Mouse (Mus musculus) left cerebral cortex, postnatal 36 days (tissue): Measurements from ENCODE around the gene Slc9a3. TPM values are rescaled to one million over a fixed set of nuclear protein-coding genes. Genes with fewer than 3 reads are reported as not detected.
A peak's percentile ranks its signal among the peaks of the same experiment; 100 is the strongest.

Experiments used
- DNase-seq, 2 experiments: peaks; one replicate each; pipeline ENCODE4 v3.0.0; 2021 to 2022; ENCODE audit warnings: low spot score in 2 of 2, mixed read lengths in 1 of 2
- intact Hi-C: fragments of 180-260 bp; cut with DNase I; formaldehyde crosslinking; loops from one replicate; pipeline ENCODE4 v1.15.1; 2025
- total RNA-seq, 2 experiments: library from RNA; stranded (reverse); gene quantifications; 2 replicates each; pipeline ENCODE4 v1.2.3; 2021

The Slc9a3 gene
- total RNA-seq = 1 to 10 TPM; 1.4 to 2.4 TPM

- peak; percentile 12 to 18 for DNase-seq
- intact Hi-C loops = no loop called here
These were observed at the start of gene Slc9a3 for GRCm38 (mm10) chr13:74121141-74121602. Gene Slc9a3 (plus strand): TSS chr13:74121457.

- no peak for DNase-seq
- intact Hi-C loops = no loop called here
These were observed 49.5 kb upstream of the Slc9a3 start for GRCm38 (mm10) chr13:74071714-74072113.

DNA sequence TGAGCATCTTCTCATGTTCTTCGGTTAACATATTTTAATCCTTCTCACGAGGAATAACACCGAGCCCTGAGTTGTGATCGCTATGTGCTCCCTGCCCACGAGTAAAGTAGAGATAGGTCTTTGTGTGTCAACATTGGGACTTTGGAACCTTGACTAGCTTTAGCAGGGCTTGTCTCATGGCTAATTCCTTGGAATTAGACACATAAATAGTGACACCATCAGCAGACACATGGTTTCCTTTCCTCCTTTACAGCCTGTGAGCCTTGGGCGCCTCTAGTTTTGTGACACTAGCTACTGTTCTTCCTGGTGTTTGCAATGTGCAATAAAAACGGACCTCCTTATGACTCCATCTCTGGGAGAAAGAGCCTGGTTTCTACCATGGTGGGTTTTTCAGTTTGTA is 47.9 kb upstream of the Slc9a3 start:
- intact Hi-C loops = no loop called here
- no peak for DNase-seq

GRCm38 (mm10) chr13:74090265-74090664 is 31.0 kb upstream of the Slc9a3 start:
- intact Hi-C loops = no loop called here
- no peak for DNase-seq

- DNase-seq = no peak
- intact Hi-C loops = loop anchor here (2.0 kb wide), 1 partner anchor 205 kb away; no protein-coding TSS in a partner anchor
These were observed 25.3 kb upstream of the Slc9a3 start for GRCm38 (mm10) chr13:74095936-74096335.

- intact Hi-C loops = loop anchor here (2.0 kb wide), 1 partner anchor 204 kb away; no protein-coding TSS in a partner anchor
- DNase-seq = peak; percentile 45 to 52
These were observed 24.4 kb upstream of the Slc9a3 start for GRCm38 (mm10) chr13:74096715-74097363.

DNA sequence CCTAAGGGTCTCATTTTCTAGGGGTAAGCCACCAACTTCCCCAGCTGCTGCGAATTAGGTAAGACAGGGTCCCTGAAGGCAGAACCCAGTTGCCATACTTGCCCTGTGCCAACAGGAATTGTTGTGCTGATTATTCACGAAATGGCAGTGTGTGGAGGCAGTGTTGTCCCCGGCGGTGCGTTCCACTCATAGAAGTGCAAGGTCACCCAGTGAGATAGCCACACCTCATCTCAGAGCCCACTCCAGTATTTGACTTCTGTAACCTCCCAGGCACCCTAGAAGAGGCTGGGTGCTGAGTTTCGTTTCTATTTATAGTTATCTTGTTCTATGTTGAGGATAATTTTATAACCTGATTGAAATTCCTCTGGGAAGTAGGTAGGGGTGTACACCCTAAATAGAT is 22.3 kb upstream of the Slc9a3 start:
- intact Hi-C loops = no loop called here
- DNase-seq = no peak

GRCm38 (mm10) chr13:74102108-74102830 is 19.0 kb upstream of the Slc9a3 start:
- DNase-seq = no peak
- intact Hi-C loops = no loop called here

- intact Hi-C loops = no loop called here
- DNase-seq = no peak
These were observed 18.2 kb upstream of the Slc9a3 start for GRCm38 (mm10) chr13:74102831-74103582.

DNA sequence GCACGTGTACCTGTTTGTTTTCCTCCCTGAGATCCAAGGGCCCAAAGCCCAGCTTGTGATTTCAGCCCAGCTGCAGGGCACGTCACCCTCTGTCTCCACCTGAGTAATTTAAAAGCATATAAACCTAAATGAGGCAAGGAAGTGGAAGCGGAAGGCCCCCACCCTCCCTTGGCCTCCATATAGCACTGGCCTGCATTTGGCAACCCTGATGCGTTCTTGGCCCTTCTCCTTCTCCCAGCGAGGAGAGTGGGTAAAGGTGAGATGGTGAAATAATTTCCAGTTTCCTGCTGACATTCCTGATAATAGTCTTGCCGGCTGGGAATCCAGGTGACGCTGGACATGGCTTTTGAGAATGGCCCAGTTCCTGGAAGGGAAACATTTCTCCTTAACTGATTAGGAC is 16.8 kb upstream of the Slc9a3 start:
- no peak for DNase-seq
- intact Hi-C loops = no loop called here

- DNase-seq = no peak
- intact Hi-C loops = no loop called here
These were observed 13.8 kb upstream of the Slc9a3 start for GRCm38 (mm10) chr13:74107410-74107809.

- no peak for DNase-seq
- intact Hi-C loops = no loop called here
These were observed 8.7 kb upstream of the Slc9a3 start for GRCm38 (mm10) chr13:74112593-74112992.

GRCm38 (mm10) chr13:74113626-74114191 is 7.5 kb upstream of the Slc9a3 start:
- no peak for DNase-seq
- intact Hi-C loops = no loop called here

DNA sequence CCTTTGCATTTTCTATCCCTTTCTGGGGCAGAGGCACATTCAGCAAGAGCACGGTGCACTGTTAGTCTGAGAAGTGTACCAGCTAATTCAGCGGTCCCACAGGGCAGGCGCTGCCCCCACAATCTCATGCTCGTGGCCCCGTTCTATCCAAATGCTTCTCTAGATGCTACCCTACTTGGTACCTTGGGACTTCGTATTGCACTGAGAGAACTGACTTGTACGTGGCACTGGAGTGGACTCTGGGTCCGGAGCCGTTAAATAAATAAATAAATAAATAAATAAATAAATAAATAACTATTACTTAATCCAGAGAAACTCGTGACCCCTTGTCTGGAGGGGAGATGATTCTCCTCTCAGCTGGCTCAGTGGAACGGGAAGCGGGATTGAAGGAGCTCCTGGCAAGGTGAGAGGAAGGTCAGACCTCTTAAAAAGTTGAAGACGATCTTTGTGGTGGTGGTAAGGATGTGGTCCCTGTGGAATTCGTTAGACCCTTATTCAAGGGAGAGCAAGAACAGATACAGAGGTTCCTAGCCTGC is 606 bp downstream of the Slc9a3 start:
- intact Hi-C loops = no loop called here
- no peak for DNase-seq

DNA sequence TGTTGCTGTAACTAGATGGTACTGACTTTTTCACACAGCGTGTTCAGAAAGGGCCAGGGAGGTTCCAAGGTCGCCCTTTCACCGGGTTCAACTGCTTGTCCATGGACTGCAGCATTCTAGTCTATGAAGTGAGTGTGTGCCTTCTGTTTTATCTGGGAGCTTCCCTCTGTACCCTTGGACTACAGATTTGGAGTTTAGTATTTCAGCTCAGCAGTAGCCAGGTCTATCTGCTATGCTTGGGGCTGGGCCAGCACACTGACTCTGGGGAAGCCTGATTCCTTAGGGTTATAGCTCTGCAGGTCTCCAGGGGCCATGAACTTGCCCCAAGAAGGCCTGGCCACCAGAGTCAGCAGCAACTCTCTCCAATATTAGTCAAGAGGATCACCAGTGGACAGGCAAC is 1.4 kb downstream of the Slc9a3 start:
- intact Hi-C loops = no loop called here
- DNase-seq = no peak

DNA sequence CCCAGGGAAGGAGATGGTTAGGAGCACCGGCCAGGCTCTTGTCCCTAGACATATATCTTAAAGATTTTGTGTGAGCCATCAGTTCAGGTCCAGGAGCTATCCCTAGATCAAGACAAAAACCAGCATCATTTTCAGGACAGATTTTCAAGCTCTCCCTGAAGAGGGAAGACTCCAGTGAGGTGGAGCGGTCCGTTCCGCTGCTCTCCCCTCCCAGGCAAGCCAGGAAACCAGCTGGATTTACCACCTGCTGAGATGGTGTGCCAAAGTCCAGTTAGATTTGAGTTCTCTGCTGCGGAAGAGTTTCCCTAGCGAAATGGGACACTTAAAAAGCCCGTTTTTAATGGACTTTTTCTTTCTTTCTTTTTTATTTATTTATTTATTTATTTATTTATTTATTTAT is 6.3 kb downstream of the Slc9a3 start:
- intact Hi-C loops = no loop called here

DNA sequence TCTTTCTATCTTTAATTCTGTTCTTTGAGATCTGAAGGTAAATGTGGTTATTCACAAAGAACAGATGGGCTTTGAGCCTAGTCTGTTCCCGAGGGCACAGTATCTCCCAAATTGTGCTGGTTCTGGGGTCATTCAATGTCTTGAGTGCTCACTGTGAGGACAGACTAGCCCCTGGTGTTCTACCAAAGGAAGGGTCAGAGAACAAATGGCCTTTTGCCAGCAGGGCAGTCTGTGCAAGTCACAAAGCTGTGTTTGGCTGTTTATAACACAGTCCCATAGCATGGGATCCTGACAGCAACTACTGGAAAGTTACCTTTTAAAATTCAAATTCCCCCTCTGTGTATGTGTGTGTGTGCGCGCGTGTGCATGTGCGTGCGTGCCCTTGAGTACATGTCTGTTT is 8.7 kb downstream of the Slc9a3 start:
- no peak for DNase-seq
- intact Hi-C loops = no loop called here

More for the DNA sequence above, 6.3 kb downstream of the Slc9a3 start:
- DNase-seq = no peak

DNA sequence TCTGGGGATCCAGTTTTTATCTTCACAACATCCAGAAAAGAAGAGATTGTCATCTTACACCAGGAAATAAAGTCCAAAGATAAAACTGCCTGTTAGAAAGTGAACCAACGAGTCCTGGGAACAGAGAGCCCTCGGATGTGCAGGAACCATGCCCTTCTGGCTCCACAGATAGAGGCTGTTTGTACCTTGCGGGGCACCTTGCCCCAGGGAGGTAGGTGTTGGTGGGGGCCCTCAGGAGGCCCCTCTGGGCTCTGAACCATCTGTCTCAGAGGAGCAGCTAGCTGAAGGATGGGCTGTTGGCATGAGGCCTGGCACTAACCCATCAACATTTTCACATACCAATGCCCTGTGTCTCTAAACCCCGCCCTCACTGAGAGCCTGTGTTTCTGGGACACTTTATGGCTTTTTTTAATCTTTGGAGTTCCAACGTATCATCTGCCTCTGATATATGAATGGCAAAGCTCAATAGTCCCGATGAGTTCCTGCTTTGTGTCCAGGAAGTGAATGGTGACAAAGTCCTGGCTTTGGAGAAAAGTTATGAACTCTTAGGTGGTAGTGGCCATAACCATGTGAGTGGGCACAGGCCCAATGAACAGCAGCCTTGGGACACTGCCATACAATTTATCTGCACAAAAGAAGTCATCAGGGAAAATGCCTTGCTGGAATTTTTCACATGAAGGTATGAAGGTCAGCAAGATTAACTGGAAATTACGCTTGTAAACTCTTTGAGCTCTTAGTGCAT is 17.8 kb downstream of the Slc9a3 start:
- no peak for DNase-seq
- intact Hi-C loops = no loop called here

GRCm38 (mm10) chr13:74140793-74141192 is 19.5 kb downstream of the Slc9a3 start:
- DNase-seq = no peak
- intact Hi-C loops = no loop called here
